Mouse (Mus musculus) megakaryocyte, adult 5-6 weeks (primary cell): ENCODE results near the gene Phc1. TPM values are rescaled to one million over a fixed set of nuclear protein-coding genes. Genes with fewer than 3 reads are reported as not detected.

Experiments
- ATAC-seq: 2 replicates; pipeline ENCODE4 v1.8.0; 2016; ENCODE audit warnings: mild to moderate bottlenecking, inconsistent platforms; ENCODE audit not compliant: poor library complexity, severe bottlenecking
- total RNA-seq, 2 experiments: library from RNA; stranded (forward) in 1 of 2; stranded (reverse) in 1 of 2; fragments of 153-499, 151-499 nt in 1 of 2; fragments of 221-1000, 200-1000 nt in 1 of 2; gene quantifications; 2 replicates each; pipeline versions ENCODE4 v1.2.3 to v1.2.4; 2015 to 2017

Phc1 gene
- total RNA-seq, 2 experiments from 2014 or later, result 3.3 to 5.0 TPM

GRCm38 (mm10) chr6:122297279-122298222, 42.8 kb downstream of the Phc1 start:
- ATAC-seq, result peak; percentile 74

- ATAC-seq, result no peak
Observed at GRCm38 (mm10) chr6:122296918-122297278, 43.5 kb downstream of the Phc1 start.

- 0 out of 2 replicates have a peak, but pooled peaks have one; percentile 25 for ATAC-seq
Observed at GRCm38 (mm10) chr6:122295242-122295641, 45.1 kb downstream of the Phc1 start.

GRCm38 (mm10) chr6:122294290-122294689, 46.1 kb downstream of the Phc1 start:
- ATAC-seq, result no peak

GRCm38 (mm10) chr6:122293796-122294195, 46.6 kb downstream of the Phc1 start:
- peak; percentile 20; the same call in 1 of the 2 replicates for ATAC-seq

GRCm38 (mm10) chr6:122293121-122293520, 47.2 kb downstream of the Phc1 start:
- no peak for ATAC-seq

GRCm38 (mm10) chr6:122292184-122292583, 48.2 kb downstream of the Phc1 start:
- ATAC-seq, result 0 out of 2 replicates have a peak, but pooled peaks have one; percentile 23

GRCm38 (mm10) chr6:122291735-122292134, 48.6 kb downstream of the Phc1 start:
- ATAC-seq, result peak; percentile 31

- ATAC-seq, result no peak
Observed at GRCm38 (mm10) chr6:122291264-122291663, 49.1 kb downstream of the Phc1 start.

- no peak for ATAC-seq
Observed at GRCm38 (mm10) chr6:122290253-122290652, 50.1 kb downstream of the Phc1 start.

GRCm38 (mm10) chr6:122289313-122289712, 51.0 kb downstream of the Phc1 start:
- no peak for ATAC-seq

- peak; percentile 33; the same call in 1 of the 2 replicates for ATAC-seq
Observed at GRCm38 (mm10) chr6:122288263-122288662, 52.1 kb downstream of the Phc1 start.

GRCm38 (mm10) chr6:122284823-122285222, 55.5 kb downstream of the Phc1 start:
- ATAC-seq, result peak; percentile 52; the same call in 1 of the 2 replicates

- ATAC-seq, result no peak
Observed at GRCm38 (mm10) chr6:122284304-122284703, 56.1 kb downstream of the Phc1 start.

GRCm38 (mm10) chr6:122283429-122283828, 56.9 kb downstream of the Phc1 start:
- ATAC-seq, result no peak

GRCm38 (mm10) chr6:122282782-122283181, 57.6 kb downstream of the Phc1 start, which contains the start of gene Klrg1:
Klrg1 (minus strand) TSS chr6:122282882.
- ATAC-seq, result no peak

- no peak for ATAC-seq
Observed at GRCm38 (mm10) chr6:122276565-122276964, 63.8 kb downstream of the Phc1 start.

GRCm38 (mm10) chr6:122274546-122274945, 65.8 kb downstream of the Phc1 start:
- peak; percentile 85 for ATAC-seq

GRCm38 (mm10) chr6:122270152-122270551, 70.2 kb downstream of the Phc1 start:
- ATAC-seq, result peak; percentile 71

- ATAC-seq, result no peak
Observed at GRCm38 (mm10) chr6:122269170-122269569, 71.2 kb downstream of the Phc1 start.

- ATAC-seq, result no peak
Observed at GRCm38 (mm10) chr6:122268561-122268960, 71.8 kb downstream of the Phc1 start.
